Mouse (Mus musculus) G1E (cell line): ENCODE data around the gene Cntnap5c. TPM values are rescaled to one million over a fixed set of nuclear protein-coding genes. Genes with fewer than 3 reads are reported as not detected.

ENCODE experiments used
- ATAC-seq: 2 replicates; pipeline ENCODE4 v1.8.0; 2016; ENCODE audit warnings: mild to moderate bottlenecking; ENCODE audit not compliant: insufficient number of reproducible peaks, poor library complexity, low FRiP score, severe bottlenecking; ENCODE audit errors: extremely low read depth
- DNase-seq: peaks from one replicate; pipeline ENCODE4 v3.0.0; 2012; ENCODE audit warnings: low spot score
- H3K27me3 ChIP-seq: 2 replicates; pipeline ENCODE4 v1.6.1; 2012; ENCODE audit warnings: mild to moderate bottlenecking, low read length, inconsistent platforms; ENCODE audit not compliant: insufficient read depth
- H3K36me3 ChIP-seq: replicated peaks from 2 replicates; pipeline ENCODE3; 2012; ENCODE audit warnings: mild to moderate bottlenecking, inconsistent platforms
- H3K4me1 ChIP-seq: 2 replicates; pipeline ENCODE4 v1.6.1; 2012; ENCODE audit warnings: low read depth, low read length, inconsistent platforms, mixed read lengths; ENCODE audit not compliant: insufficient read depth
- H3K4me3 ChIP-seq: 2 replicates; pipeline ENCODE4 v1.5.1; 2012; ENCODE audit warnings: low read depth, mild to moderate bottlenecking, inconsistent platforms, low read length, moderate library complexity, mixed read lengths
- H3K9me3 ChIP-seq: replicated peaks from 2 replicates; pipeline ENCODE4 v1.6.1; 2012; ENCODE audit warnings: inconsistent platforms
- CTCF ChIP-seq: IDR thresholded peaks from 2 replicates; pipeline ENCODE4 v1.5.1; 2012; ENCODE audit warnings: low read depth, low read length, inconsistent platforms, mixed read lengths
- GATA1 ChIP-seq: IDR thresholded peaks from 2 replicates; pipeline ENCODE4 v1.6.1; 2012; ENCODE audit warnings: borderline replicate concordance, low read length, inconsistent platforms, mixed read lengths
- GATA2 ChIP-seq: IDR thresholded peaks from 2 replicates; pipeline ENCODE4 v1.6.1; 2012; ENCODE audit warnings: low read depth, low read length, inconsistent platforms, borderline replicate concordance
- POLR2AphosphoS5 ChIP-seq: IDR thresholded peaks from 2 replicates; pipeline ENCODE4 v1.6.1; 2012; ENCODE audit warnings: low read depth, low read length, inconsistent platforms; ENCODE audit not compliant: insufficient replicate concordance
- TAL1 ChIP-seq: conservative IDR thresholded peaks from 2 replicates; pipeline ENCODE4 v1.6.1; 2012; ENCODE audit warnings: low read depth, low read length, inconsistent platforms, mixed read lengths
- polyA plus RNA-seq: library from polyadenylated mRNA; stranded (reverse); fragments of >175 nt; gene quantifications from 2 replicates; pipeline ENCODE4 v1.2.3, GENCODE M21; 2012
- total RNA-seq, 2 experiments: library from RNA; stranded (forward) in 1 of 2; stranded (reverse) in 1 of 2; fragments of 200-1000 nt in 1 of 2; fragments of >200 nt in 1 of 2; fragmentation: Nextera tagmentation in 1 of 2; gene quantifications; 2 replicates each; pipeline ENCODE4 v1.2.3; 2014 to 2017

Cntnap5c gene
- total and polyA plus RNA-seq, 3 experiments, result not detected

- no peaks in the 10 kb centered on the region for H3K4me1 ChIP-seq
- no peak overlapping the region for H3K4me3 ChIP-seq
- H3K9me3 ChIP-seq, result no peaks in the 10 kb centered on the region
- TF ChIP-seq GATA2 (no peak), GATA1 (no peak), TAL1 (no peak), CTCF (no peak), POLR2AphosphoS5 (no peak)
- DNase-seq (no peak), ATAC-seq (no peak)
- no peaks in the 10 kb centered on the region for H3K36me3 ChIP-seq
- no peaks in the 10 kb centered on the region for H3K27me3 ChIP-seq
Observed at GRCm38 (mm10) chr17:58356224-58356623, 586.9 kb downstream of the Cntnap5c start.

- Histone ChIP-seq H3K4me3 (no peak overlapping the region), H3K4me1 (no peaks in the 10 kb centered on the region), H3K9me3 (peaks cover 6% of the 10 kb centered on the region; the same call in 1 of the 2 replicates), H3K27me3 (no peaks in the 10 kb centered on the region), H3K36me3 (no peaks in the 10 kb centered on the region)
- ATAC-seq (no peak), DNase-seq (no peak)
- TF ChIP-seq TAL1 (no peak), POLR2AphosphoS5 (no peak), CTCF (no peak), GATA2 (no peak), GATA1 (no peak)
Observed at GRCm38 (mm10) chr17:58363582-58364267, 594.4 kb downstream of the Cntnap5c start.

DNA sequence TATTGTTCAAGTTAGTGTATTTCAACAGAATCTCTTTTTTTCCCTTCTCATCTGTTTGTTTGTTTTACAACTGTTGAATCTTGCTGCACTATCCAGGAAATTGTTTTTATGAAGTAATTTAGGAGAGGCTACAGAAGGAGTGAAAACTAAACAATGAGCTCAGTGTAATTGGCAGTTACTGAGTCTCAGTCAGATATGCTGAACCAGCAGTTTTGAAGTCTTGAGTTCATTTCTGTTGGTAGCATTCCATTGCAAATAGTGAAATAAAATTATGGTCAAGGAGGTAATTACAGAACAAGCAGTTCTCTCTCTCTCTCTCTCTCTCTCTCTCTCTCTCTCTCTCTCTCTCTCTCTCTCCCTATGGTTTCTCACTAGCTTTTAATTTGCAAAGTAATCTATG is 600.7 kb downstream of the Cntnap5c start:
- Histone ChIP-seq H3K4me3 (no peak overlapping the region), H3K4me1 (no peaks in the 10 kb centered on the region), H3K27me3 (no peaks in the 10 kb centered on the region), H3K9me3 (no peaks in the 10 kb centered on the region), H3K36me3 (no peaks in the 10 kb centered on the region)
- no peak for DNase-seq
- ATAC-seq, result no peak
- no peak for TF ChIP-seq GATA2
- TF ChIP-seq GATA1, result no peak
- no peak for TF ChIP-seq CTCF
- no peak for TF ChIP-seq TAL1
- TF ChIP-seq POLR2AphosphoS5, result no peak

- DNase-seq, result no peak
- H3K27me3 ChIP-seq, result no peaks in the 10 kb centered on the region
- ATAC-seq, result no peak
- no peaks in the 10 kb centered on the region for H3K36me3 ChIP-seq
- peaks cover 2% of the 10 kb centered on the region; the same call in 1 of the 2 replicates for H3K9me3 ChIP-seq
- TF ChIP-seq POLR2AphosphoS5 (no peak), CTCF (no peak), GATA1 (no peak), TAL1 (no peak), GATA2 (no peak)
- no peaks in the 10 kb centered on the region for H3K4me1 ChIP-seq
- no peak overlapping the region for H3K4me3 ChIP-seq
Observed at GRCm38 (mm10) chr17:58407769-58408168, 638.4 kb downstream of the Cntnap5c start.

DNA sequence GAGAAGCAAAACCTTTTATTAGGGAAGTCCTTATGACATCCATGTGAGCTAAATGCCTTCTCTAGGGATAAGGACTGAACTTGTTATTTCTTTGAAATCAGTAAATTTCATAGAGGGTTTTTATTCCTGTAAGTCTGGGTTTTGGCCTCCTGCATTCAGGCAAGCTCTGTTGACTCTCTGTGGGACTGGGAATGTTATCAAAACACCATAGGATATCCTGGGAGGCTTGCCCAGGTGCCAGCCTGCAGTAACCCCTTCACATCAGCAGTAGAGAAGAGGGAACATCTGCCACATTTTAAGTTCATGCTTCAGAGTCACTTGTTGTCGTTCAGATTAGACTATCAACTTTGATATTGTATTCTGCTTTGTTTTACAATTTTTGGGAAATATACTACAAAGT is 639.4 kb downstream of the Cntnap5c start:
- Histone ChIP-seq H3K36me3 (no peaks in the 10 kb centered on the region), H3K4me1 (no peaks in the 10 kb centered on the region), H3K27me3 (no peaks in the 10 kb centered on the region), H3K4me3 (no peak overlapping the region), H3K9me3 (peaks cover 2% of the 10 kb centered on the region; the same call in 1 of the 2 replicates)
- DNase-seq (no peak), ATAC-seq (no peak)
- TF ChIP-seq POLR2AphosphoS5 (no peak), TAL1 (no peak)

GRCm38 (mm10) chr17:58437443-58437842 is 668.1 kb downstream of the Cntnap5c start:
- no peak overlapping the region for H3K4me3 ChIP-seq
- ATAC-seq, result no peak
- no peaks in the 10 kb centered on the region for H3K27me3 ChIP-seq
- TF ChIP-seq GATA2 (no peak), CTCF (no peak), TAL1 (no peak), GATA1 (no peak), POLR2AphosphoS5 (no peak)
- no peak for DNase-seq
- H3K4me1 ChIP-seq, result no peaks in the 10 kb centered on the region
- H3K36me3 ChIP-seq, result no peaks in the 10 kb centered on the region
- H3K9me3 ChIP-seq, result peaks cover 6% of the 10 kb centered on the region

Other genes starting within 250 kb of the Cntnap5c start
- 0.15 TPM in 1 of 2 replicates, not detected in the other for gene Vmn2r120, start 224.1 kb upstream of the Cntnap5c start, total RNA-seq (2014; fragmentation: Nextera tagmentation)
- gene Vmn2r120, start 224.1 kb upstream of the Cntnap5c start, total RNA-seq (2017), result 0.06 and 0.11 TPM in 2 replicates
- gene Vmn2r120, start 224.1 kb upstream of the Cntnap5c start, polyA plus RNA-seq, result not detected in 2 replicates
- not detected in 2 replicates for gene Gm21834, start 27.4 kb upstream of the Cntnap5c start, total RNA-seq (2014; fragmentation: Nextera tagmentation)
- 0.52 and 0.55 TPM in 2 replicates for gene Gm21834, start 27.4 kb upstream of the Cntnap5c start, total RNA-seq (2017)
- gene Gm21834, start 27.4 kb upstream of the Cntnap5c start, polyA plus RNA-seq, result not detected in 2 replicates